Mouse (Mus musculus) telencephalon, adult 2 months (tissue): ENCODE data around the gene Pigk.

Experiments used
- DNase-seq: peaks from one replicate; pipeline ENCODE4 v3.0.0-alpha.2; 2011; ENCODE audit warnings: low read depth, low spot score

Pigk gene

GRCm38 (mm10) chr3:152981988-152982387 is 268.1 kb downstream of the Pigk start, which contains the start of gene St6galnac5:
St6galnac5 (minus strand) TSS chr3:152982246.
- DNase-seq, result peak; percentile 35

- DNase-seq, result no peak
Measured at GRCm38 (mm10) chr3:152990787-152991186, 276.9 kb downstream of the Pigk start.

- no peak for DNase-seq
Measured at GRCm38 (mm10) chr3:152993608-152994007, 279.7 kb downstream of the Pigk start.

GRCm38 (mm10) chr3:152998106-152998505 is 284.2 kb downstream of the Pigk start:
- DNase-seq, result no peak

GRCm38 (mm10) chr3:152998901-152999300 is 285.0 kb downstream of the Pigk start:
- no peak for DNase-seq

GRCm38 (mm10) chr3:153006893-153007292 is 293.0 kb downstream of the Pigk start:
- no peak for DNase-seq

GRCm38 (mm10) chr3:153016355-153016754 is 302.5 kb downstream of the Pigk start:
- DNase-seq, result no peak

- DNase-seq, result no peak
Measured at GRCm38 (mm10) chr3:153018051-153018450, 304.2 kb downstream of the Pigk start.

- DNase-seq, result no peak
Measured at GRCm38 (mm10) chr3:153024016-153024415, 310.1 kb downstream of the Pigk start.
